Mouse (Mus musculus): Measurements from ENCODE around the gene Six3. TPM values are rescaled to one million over a fixed set of nuclear protein-coding genes. Genes with fewer than 3 reads are reported as not detected.

Gene Six3
- total RNA-seq, 2 experiments from 2014 or later: not detected

DNA sequence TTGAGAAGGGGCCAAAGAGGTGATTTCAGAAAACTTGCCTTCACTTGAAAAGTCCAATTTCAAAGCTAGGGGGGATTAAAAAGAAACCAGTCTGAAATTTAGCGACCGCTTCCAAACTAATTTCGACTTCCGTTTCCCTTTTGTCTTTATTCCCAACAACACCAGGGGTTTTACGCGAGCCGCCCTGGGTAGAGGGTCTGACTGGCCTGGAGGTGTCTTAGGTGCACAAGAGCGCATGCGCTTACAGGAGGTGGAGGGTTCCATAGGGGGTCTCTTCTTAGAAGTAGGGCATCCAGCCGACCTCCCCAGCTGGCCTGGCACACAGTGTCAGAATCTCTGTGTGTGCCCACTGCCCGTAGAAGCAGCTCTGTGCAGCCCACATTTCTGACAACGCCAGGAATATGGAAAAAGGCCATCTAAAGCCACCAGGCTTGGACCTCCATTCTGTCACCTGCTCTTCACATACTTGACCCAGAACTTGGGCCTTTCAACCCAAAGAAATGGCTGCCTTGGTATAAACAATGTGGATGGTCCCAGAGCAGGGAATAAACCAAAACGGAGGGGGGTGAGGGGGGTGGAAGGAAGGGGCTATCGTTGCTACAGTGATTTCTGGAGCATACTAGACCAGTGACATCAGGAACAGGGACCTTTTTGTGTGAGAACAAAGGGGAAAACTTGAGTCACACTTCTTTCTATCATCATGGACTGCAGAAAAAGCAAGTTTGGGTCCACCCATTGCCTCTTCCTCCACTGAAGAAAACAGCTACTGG lies 12.9 kb downstream of the Six3 start:
- DNase-seq: no peak

- DNase-seq: no peak
These were observed 14.3 kb downstream of the Six3 start for GRCm38 (mm10) chr17:85627751-85628150.

- no peak for DNase-seq
These were observed 15.4 kb downstream of the Six3 start for GRCm38 (mm10) chr17:85628811-85629210.

DNA sequence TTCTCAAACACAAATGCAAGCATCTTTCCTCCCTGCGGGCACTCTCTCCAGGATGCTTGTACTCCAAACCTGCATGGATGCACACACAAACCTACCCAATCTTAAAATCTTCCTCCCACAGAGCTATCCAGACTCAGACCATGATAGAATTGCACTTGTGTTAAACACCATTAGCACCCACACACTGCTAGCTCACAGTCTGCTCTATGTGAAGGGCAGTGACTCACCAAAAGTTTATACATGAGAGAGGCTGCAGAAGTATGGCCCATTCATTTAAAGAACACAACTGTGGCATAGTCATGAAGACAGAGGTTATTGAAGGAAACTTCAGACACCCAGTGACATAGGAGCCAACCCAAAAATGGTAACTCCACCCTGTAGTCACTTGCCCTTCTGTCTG lies 16.0 kb downstream of the Six3 start:
- no peak for DNase-seq

DNA sequence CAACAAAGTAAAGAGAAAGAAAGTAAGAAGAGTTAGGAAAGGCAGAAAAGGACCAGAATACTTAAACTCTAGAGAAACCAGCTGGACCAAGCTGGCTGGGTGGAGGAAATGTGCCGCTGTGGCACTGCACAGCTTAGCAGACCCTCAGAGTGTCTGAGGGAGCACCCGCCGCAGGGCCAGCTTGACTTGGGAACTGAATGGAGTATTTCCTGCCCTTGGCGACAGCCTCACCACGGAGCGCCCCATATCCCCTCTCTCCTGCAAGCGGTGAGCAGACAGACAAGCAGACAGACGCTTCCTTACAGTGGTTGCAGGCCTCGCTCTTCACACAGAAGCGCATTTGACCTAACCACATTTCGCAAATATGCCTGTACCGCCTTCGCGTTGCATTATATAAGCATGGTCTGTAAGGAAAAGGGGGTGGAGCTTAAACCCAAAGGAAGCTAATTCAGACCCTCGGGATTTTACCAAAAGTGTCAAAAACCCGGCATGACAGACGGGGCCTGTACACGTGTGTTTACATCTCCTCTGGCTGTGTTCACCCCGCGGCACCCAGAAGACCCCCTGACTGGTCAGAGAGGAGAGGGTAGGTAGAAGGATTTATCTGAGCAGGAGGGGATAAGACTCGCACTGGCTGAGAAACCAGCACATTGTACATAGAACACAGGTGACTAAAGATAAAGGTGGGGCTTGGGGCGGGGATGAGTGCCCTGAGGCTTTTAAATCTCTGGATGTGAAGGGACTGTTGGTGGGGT lies 17.1 kb downstream of the Six3 start:
- DNase-seq: no peak

- no peak for DNase-seq
These were observed 17.7 kb downstream of the Six3 start for GRCm38 (mm10) chr17:85631106-85631505.

DNA sequence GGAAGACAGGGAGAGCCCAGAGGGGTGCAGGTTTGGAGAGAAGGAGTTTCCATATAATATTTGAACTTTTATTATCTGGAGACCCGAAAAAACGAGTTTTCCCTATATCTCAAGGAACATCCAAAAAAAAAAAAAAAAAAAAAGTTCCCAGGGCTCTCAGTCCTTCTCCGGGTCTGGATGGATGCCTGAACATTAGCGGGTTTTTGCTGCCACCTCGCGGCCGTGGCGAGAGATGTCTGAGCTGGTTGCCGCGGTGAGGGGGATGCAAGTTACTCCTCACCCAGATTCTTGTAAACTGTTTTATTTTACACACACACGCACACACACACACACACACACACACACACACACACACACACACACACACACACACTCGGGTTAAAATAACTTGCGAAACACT lies 20.2 kb downstream of the Six3 start:
- peak; percentile 90 for DNase-seq

GRCm38 (mm10) chr17:85637876-85638275 lies 24.5 kb downstream of the Six3 start:
- no peak for DNase-seq

DNA sequence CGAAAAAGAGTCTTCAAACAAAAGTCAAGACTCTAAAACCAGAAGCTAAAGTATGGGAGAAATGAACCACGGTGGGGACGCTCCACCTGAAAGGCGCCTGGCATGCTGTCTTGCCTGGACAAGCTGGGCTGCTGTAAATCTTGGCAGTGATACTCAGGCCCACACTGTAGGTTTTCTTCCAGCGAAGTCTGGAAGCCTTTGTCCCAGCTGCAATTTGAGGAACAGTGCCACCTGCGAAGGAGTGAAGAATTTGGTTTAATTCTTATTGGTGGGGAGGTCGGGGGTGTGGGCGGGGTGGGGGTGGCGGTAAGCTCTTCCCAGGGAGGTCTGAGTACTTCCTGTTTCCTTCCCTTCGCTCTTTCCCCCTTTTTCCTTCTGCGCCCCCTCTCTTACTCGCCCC lies 31.9 kb downstream of the Six3 start:
- no peak for DNase-seq

- DNase-seq: peak; percentile 72
These were observed 32.6 kb downstream of the Six3 start for GRCm38 (mm10) chr17:85645718-85646665.

DNA sequence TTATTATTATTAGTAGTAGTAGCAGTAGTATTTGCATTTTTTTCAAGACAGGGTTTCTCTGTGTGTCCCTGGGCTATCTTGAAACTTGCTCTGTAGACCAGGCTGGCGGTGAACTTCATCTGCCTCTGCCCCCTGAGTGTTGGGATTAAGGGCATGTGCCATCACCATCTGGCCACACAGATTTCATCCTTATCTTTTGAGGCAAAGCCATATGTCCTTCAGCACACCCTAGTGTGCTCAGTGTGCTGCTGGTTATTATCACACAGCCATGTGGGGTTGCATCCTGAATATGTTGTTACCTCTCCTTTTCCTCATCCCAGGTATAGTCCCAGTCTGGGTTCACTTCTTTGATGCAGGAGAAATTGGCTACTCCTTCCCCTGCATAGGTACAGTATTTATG lies 46.6 kb downstream of the Six3 start:
- DNase-seq: no peak

DNA sequence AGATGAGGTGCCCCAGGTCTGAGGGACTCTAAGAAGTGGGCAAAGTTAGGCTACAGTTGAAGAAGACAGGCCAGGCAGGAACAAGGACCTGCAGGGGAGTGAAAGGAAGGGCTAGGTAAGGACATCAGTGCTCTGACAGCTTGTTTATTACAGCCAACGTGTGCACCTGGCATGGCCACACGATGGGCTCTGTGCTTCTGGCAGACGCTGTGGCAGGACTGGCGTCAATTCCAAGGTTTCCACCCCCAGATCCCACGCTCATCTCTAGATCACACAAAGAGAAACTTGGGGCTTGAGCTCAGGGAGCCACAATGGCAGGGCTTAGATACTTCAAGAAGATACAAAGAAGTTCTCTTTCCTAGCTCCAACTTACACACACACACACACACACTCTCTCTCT lies 48.1 kb downstream of the Six3 start:
- no peak for DNase-seq

GRCm38 (mm10) chr17:85664202-85664601 lies 50.8 kb downstream of the Six3 start:
- DNase-seq: no peak

DNA sequence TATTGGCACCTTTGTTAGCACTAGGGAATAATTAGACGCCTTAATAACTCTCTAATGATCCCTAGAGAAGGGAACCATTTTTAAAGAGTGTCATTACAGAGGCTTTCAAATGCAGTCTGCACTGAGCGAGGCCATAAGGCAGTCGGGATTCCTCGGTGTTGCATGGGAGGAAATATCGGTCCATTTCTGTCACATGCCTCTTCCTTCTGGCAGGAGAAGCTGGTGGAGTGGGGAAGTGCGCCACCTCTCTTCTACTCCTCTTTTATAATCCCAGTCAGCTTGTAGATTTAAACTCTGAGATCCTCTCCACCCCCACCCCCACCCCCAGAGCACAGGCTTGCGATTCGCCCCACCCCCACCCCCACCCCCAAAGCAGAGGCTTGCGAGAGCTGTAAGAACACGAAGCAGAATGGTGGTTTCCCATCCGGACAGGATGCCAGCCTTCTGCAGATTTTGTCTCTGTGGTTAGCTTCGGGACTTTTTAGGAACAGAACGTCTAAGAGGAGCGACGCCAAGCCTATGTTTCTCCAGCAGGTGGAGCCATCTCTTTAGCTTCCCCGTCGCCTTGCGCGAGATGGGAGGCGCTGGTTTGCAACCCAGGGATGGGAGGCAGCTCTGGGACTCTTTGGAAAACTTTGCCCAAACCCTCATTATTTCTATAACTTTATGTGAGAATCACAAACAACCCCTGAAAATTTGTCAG lies 51.4 kb downstream of the Six3 start:
- DNase-seq: peak; percentile 83

Other genes with a start within 250 kb of the Six3 start
- gene Six2, start 74.7 kb downstream of the Six3 start, total RNA-seq (2021): under 1 TPM; 0.45 to 0.83 TPM